Mouse (Mus musculus): ENCODE data around the gene Cnot8. TPM values are rescaled to one million over a fixed set of nuclear protein-coding genes. Genes with fewer than 3 reads are reported as not detected.

Gene Cnot8
- polyA plus RNA-seq, 1 experiment from 2014 or later: 87.2 TPM

Other genes with a start within 250 kb of the Cnot8 start
- gene Larp1, start 95.1 kb upstream of the Cnot8 start, polyA plus RNA-seq (2015; fragmentation: Nextera tagmentation; extraction: Ambion mirVana): 15.3 and 16.3 TPM in 2 replicates
- gene Gm12248, start 11.0 kb upstream of the Cnot8 start, polyA plus RNA-seq (2015; fragmentation: Nextera tagmentation; extraction: Ambion mirVana): not detected in 2 replicates
- gene Gemin5, start 64.4 kb downstream of the Cnot8 start, polyA plus RNA-seq (2015; fragmentation: Nextera tagmentation; extraction: Ambion mirVana): 14.7 and 15.1 TPM in 2 replicates
- 108 and 109 TPM in 2 replicates for gene Mrpl22, start 67.5 kb downstream of the Cnot8 start, polyA plus RNA-seq (2015; fragmentation: Nextera tagmentation; extraction: Ambion mirVana)
- 4.7 and 7.4 TPM in 2 replicates for gene Igtp, start 95.4 kb downstream of the Cnot8 start, polyA plus RNA-seq (2015; fragmentation: Nextera tagmentation; extraction: Ambion mirVana)
- gene Irgm2, start 95.5 kb downstream of the Cnot8 start, polyA plus RNA-seq (2015; fragmentation: Nextera tagmentation; extraction: Ambion mirVana): 3.0 and 3.2 TPM in 2 replicates
- gene 4930438A08Rik, start 170.6 kb downstream of the Cnot8 start, polyA plus RNA-seq (2015; fragmentation: Nextera tagmentation; extraction: Ambion mirVana): 0.10 TPM in 1 of 2 replicates, not detected in the other
- gene Zfp692, start 202.9 kb downstream of the Cnot8 start, polyA plus RNA-seq (2015; fragmentation: Nextera tagmentation; extraction: Ambion mirVana): 23.0 and 24.4 TPM in 2 replicates
- gene Zfp672, start 226.2 kb downstream of the Cnot8 start, polyA plus RNA-seq (2015; fragmentation: Nextera tagmentation; extraction: Ambion mirVana): 35.4 and 37.6 TPM in 2 replicates
- gene Sh3bp5l, start 226.6 kb downstream of the Cnot8 start, polyA plus RNA-seq (2015; fragmentation: Nextera tagmentation; extraction: Ambion mirVana): 35.1 and 36.9 TPM in 2 replicates